Mouse (Mus musculus): ENCODE results near the gene Zfc3h1. TPM values are rescaled to one million over a fixed set of nuclear protein-coding genes. Genes with fewer than 3 reads are reported as not detected.

Gene Zfc3h1
- polyA plus RNA-seq, 1 experiment from 2014 or later, result 28.7 TPM

DNA sequence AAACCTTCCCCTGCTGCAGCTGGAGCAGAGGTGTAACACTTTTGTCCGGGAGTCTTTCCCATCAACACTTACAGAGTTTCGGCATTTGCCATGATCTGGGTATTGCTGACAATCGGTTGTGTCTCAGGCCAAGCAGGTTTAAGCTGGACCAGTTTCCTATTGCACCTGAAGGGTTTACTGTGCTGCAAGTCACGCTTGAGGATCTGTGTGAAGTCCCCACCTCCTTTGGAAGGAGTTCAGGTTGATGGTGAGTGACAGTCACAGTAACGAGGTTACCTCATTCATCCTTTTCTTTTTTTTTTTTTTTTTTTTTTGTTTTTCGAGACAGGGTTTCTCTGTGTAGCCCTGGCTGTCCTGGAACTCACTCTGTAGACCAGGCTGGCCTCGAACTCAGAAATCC lies 28.7 kb upstream of the Zfc3h1 start:
- 88% methylated on average over 6 of the region's 7 CpGs for WGBS
- H3K4me3 ChIP-seq (replicated peaks), result no peak overlapping the region

DNA sequence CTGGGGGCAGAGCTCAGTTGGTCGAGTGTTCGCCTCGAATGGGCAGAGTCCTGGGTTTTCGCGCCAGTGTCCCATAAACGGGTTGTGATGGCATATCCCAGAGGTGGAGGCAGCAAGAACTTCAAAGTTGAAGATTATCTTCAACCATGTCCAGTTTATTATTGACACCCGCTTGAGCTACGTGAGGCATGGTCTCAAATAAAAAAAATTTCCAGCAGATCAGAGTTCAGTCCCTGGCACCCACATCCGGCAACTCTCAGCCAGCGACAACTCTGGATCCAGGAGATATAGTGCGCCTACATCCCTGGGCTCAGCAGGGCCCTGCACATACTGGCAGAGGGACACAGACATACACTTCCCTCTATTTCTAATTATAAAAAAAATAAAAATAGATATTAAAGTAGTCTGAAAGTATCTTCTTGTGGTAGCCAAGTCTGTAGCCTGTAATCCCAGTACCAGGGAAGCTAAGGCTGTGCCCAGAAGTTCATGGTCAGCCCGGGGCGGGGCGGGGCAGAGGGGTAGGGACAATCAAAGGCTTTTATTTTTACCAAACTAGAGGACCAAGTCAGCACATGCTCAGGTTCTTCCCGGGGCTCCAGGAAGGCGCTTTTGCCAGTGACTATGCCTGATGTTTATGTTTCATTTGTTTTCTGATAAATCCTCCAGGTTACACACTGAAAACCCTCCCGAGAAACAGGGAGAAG lies 26.4 kb upstream of the Zfc3h1 start:
- WGBS, result 92% methylated on average over 17 of the region's 17 CpGs
- H3K4me3 ChIP-seq (replicated peaks), result no peak overlapping the region
- H3K9ac ChIP-seq (replicated peaks), result no peak overlapping the region
- no peaks in the 10 kb centered on the region for H3K9me3 ChIP-seq
- no peak overlapping the region for H3K4me2 ChIP-seq
- H3K27me3 ChIP-seq, result no peaks in the 10 kb centered on the region
- peaks cover 7% of the 10 kb centered on the region for H3K36me3 ChIP-seq
- H3K4me1 ChIP-seq (replicated peaks), result peaks cover 14% of the 10 kb centered on the region; the same call in 1 of the 2 replicates
- ATAC-seq (ENCODE audit: insufficient number of reproducible peaks, insufficient read depth, low FRiP score, low TSS enrichment, low read depth), result no peak
- H3K27ac ChIP-seq, result no peak overlapping the region

More for the DNA sequence above, 28.7 kb upstream of the Zfc3h1 start:
- Histone ChIP-seq H3K27ac (no peak overlapping the region), H3K4me2 (no peak overlapping the region), H3K4me1 (replicated peaks) (peaks cover 6% of the 10 kb centered on the region; the same call in 1 of the 2 replicates), H3K9ac (replicated peaks) (no peak overlapping the region), H3K27me3 (no peaks in the 10 kb centered on the region), H3K9me3 (no peaks in the 10 kb centered on the region), H3K36me3 (peaks cover 7% of the 10 kb centered on the region)
- no peak for ATAC-seq (ENCODE audit: insufficient number of reproducible peaks, insufficient read depth, low FRiP score, low TSS enrichment, low read depth)

DNA sequence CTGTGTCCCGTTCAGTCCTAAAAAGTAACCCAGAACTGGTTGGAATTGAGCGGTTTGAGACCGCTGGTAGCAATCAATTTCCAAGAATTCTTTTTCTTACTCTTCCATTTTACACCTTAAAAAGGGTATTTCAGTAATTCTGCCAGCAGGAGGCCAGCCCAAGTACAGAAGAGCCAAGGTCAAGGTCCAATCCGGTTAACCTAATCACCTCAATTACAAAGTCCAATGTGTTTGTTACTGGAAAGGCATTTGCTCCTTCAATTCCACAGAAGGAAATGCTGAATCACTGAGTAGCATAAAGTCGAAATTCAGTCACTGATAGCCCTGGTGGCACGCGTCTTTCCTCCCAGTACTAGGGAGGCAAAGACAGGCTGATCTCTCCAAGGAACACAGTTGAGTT lies 25.7 kb upstream of the Zfc3h1 start:
- Histone ChIP-seq H3K4me3 (replicated peaks) (no peak overlapping the region), H3K36me3 (peaks cover 7% of the 10 kb centered on the region), H3K9me3 (no peaks in the 10 kb centered on the region), H3K27ac (no peak overlapping the region), H3K4me1 (replicated peaks) (peaks cover 14% of the 10 kb centered on the region; the same call in 1 of the 2 replicates), H3K4me2 (no peak overlapping the region), H3K9ac (replicated peaks) (no peak overlapping the region), H3K27me3 (no peaks in the 10 kb centered on the region)
- WGBS, result 89% methylated on average over 7 of the region's 7 CpGs
- no peak for ATAC-seq (ENCODE audit: insufficient number of reproducible peaks, insufficient read depth, low FRiP score, low TSS enrichment, low read depth)

DNA sequence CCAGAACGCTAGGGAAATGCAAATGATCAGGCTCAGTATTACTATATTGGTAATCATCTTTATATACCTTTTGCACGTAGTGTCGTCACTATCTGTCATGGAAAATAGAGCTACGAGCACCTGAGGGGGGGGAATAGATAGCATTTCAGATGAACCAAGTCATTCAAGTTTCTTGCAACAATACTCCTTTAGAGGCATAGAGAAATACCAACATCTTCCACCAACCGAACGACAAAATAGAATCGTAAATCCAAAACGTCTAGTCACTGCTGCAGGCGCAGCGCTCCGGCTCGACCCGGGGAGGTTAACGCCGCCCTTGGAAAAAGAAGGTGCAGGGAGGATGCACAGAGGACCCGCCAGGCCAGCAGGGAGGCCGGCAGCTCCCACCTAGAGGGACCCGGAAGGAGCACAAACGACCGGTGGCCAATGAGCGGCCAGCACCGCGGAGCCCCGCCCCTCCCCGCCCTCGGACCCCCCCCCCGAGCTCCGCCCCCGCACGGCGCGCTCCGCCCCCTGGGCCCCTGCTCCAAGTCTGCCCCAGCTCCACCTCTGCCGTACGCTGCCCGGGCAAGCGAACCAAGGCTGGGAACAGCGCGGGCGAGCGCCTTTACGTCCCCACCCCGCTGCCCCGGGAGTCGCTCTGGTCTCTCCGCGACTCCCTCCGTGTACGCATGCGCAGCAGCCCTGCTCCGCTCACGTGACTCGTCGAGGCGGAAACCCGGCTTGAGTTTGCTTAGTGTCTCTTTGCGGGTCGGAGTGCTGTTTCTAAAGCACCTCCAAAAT lies 22.7 kb upstream of the Zfc3h1 start, which contains the start of gene Tmem19:
Gene Tmem19, minus strand, starts transcription at position 662 of the 783 bp plus-strand sequence.
- Histone ChIP-seq H3K4me1 (replicated peaks) (peaks cover 14% of the 10 kb centered on the region; the same call in 1 of the 2 replicates), H3K4me2 (peak within 1 kb of the TSS; percentile 68), H3K36me3 (peaks cover under 1% of the 10 kb centered on the region), H3K4me3 (replicated peaks) (peak within 1 kb of the TSS; percentile 54), H3K9ac (replicated peaks) (peak within 1 kb of the TSS; percentile 52), H3K27ac (peak within 1 kb of the TSS; percentile 91), H3K9me3 (no peaks in the 10 kb centered on the region), H3K27me3 (no peaks in the 10 kb centered on the region)
- peak; percentile 100 for ATAC-seq (ENCODE audit: insufficient number of reproducible peaks, insufficient read depth, low FRiP score, low TSS enrichment, low read depth)
- WGBS, result under 1% methylated on average over 51 of the region's 58 CpGs

- peak overlapping the region; percentile 68 for H3K4me2 ChIP-seq
- H3K36me3 ChIP-seq, result no peaks in the 10 kb centered on the region
- peak overlapping the region; percentile 54 for H3K4me3 ChIP-seq (replicated peaks)
- no peaks in the 10 kb centered on the region for H3K27me3 ChIP-seq
- peak; percentile 0; the same call in 1 of the 2 replicates for ATAC-seq (ENCODE audit: insufficient number of reproducible peaks, insufficient read depth, low FRiP score, low TSS enrichment, low read depth)
- peak overlapping the region; percentile 91 for H3K27ac ChIP-seq
- peaks cover 14% of the 10 kb centered on the region; the same call in 1 of the 2 replicates for H3K4me1 ChIP-seq (replicated peaks)
- 7% methylated on average over 9 of the region's 9 CpGs for WGBS
- H3K9ac ChIP-seq (replicated peaks), result peak overlapping the region; percentile 52
- no peaks in the 10 kb centered on the region for H3K9me3 ChIP-seq
Measured at GRCm38 (mm10) chr10:115362623-115362964, 22.2 kb upstream of the Zfc3h1 start.

DNA sequence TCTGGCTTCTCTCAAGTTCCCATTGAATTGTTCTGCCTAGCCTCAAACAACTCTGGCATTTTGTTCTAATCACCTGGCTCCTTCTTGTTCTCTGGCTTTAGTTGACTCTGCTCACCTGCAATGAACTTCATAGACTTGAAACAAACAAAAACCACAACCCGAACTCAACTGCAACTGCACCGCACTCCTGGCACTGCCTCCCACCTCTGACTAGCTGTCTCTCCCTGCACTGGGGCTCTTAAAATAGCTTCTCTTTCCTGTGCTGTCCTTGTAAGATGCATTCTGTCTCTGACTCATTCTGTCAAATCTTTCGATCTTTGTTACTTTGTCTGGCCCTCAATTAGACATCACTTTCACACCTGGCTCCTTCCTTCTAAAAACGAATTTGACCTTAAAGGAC lies 21.6 kb upstream of the Zfc3h1 start:
- H3K9ac ChIP-seq (replicated peaks), result no peak overlapping the region
- H3K27ac ChIP-seq, result no peak overlapping the region
- no peaks in the 10 kb centered on the region for H3K9me3 ChIP-seq
- H3K4me3 ChIP-seq (replicated peaks), result peak overlapping the region; percentile 54
- no peak for ATAC-seq (ENCODE audit: insufficient number of reproducible peaks, insufficient read depth, low FRiP score, low TSS enrichment, low read depth)
- H3K27me3 ChIP-seq, result no peaks in the 10 kb centered on the region
- H3K4me2 ChIP-seq, result peak overlapping the region; percentile 68
- 85% methylated on average over 4 of the region's 4 CpGs for WGBS
- no peaks in the 10 kb centered on the region for H3K36me3 ChIP-seq
- peaks cover 14% of the 10 kb centered on the region; the same call in 1 of the 2 replicates for H3K4me1 ChIP-seq (replicated peaks)

GRCm38 (mm10) chr10:115381506-115382084 lies 3.2 kb upstream of the Zfc3h1 start:
- Histone ChIP-seq H3K4me3 (replicated peaks) (no peak overlapping the region), H3K4me1 (replicated peaks) (peaks cover 18% of the 10 kb centered on the region), H3K36me3 (peaks cover 15% of the 10 kb centered on the region; the same call in 1 of the 2 replicates), H3K27ac (no peak overlapping the region), H3K27me3 (no peaks in the 10 kb centered on the region), H3K4me2 (no peak overlapping the region), H3K9ac (replicated peaks) (no peak overlapping the region), H3K9me3 (no peaks in the 10 kb centered on the region)
- WGBS, result 93% methylated on average over 2 of the region's 2 CpGs
- ATAC-seq (ENCODE audit: insufficient number of reproducible peaks, insufficient read depth, low FRiP score, low TSS enrichment, low read depth), result no peak

GRCm38 (mm10) chr10:115382846-115383643 lies 1.7 kb upstream of the Zfc3h1 start:
- 55% methylated on average over 12 of the region's 12 CpGs for WGBS
- H3K27ac ChIP-seq, result 0 out of 2 replicates have a peak overlapping the region, but pooled peaks have one; percentile 41

DNA sequence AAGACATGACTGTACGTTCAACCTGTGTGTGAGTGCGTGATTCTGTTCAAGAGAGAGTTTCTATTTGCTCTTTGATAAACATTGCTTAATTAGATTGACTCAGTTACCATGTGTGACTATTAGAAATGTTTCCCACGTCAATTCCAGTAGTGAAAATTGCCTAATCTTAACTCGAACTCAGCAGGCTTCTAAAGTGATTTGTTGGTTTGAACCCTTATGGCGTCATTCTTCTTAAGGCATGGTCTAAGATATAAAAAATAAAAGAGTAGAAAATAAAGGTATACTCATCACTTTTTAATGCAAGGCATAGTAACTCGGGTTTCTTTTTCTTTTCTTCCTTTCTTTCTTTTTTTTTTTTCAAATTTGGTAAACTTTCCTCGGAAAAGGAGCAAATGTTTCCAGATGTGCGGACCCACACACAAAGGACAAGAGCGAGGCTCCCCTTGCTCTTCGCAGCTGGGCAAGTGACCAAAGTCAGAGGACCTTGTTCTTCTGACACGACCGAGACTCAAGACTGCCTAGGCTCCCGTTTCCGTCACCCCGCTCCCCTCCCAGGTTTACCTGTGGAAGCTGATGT lies 1.0 kb upstream of the Zfc3h1 start:
- Histone ChIP-seq H3K4me2 (peak overlapping the region; percentile 76), H3K4me3 (replicated peaks) (peak overlapping the region; percentile 93), H3K36me3 (peaks cover 18% of the 10 kb centered on the region; the same call in 1 of the 2 replicates), H3K9ac (replicated peaks) (peak overlapping the region; percentile 82), H3K27me3 (no peaks in the 10 kb centered on the region), H3K9me3 (no peaks in the 10 kb centered on the region), H3K4me1 (replicated peaks) (peaks cover 32% of the 10 kb centered on the region), H3K27ac (peak overlapping the region; percentile 98)
- WGBS, result 3% methylated on average over 15 of the region's 15 CpGs
- no peak for ATAC-seq (ENCODE audit: insufficient number of reproducible peaks, insufficient read depth, low FRiP score, low TSS enrichment, low read depth)

More at GRCm38 (mm10) chr10:115382846-115383643, 1.7 kb upstream of the Zfc3h1 start:
- no peaks in the 10 kb centered on the region for H3K9me3 ChIP-seq
- H3K36me3 ChIP-seq, result peaks cover 15% of the 10 kb centered on the region; the same call in 1 of the 2 replicates
- H3K4me2 ChIP-seq, result peak overlapping the region; percentile 76
- no peaks in the 10 kb centered on the region for H3K27me3 ChIP-seq
- no peak for ATAC-seq (ENCODE audit: insufficient number of reproducible peaks, insufficient read depth, low FRiP score, low TSS enrichment, low read depth)
- peaks cover 26% of the 10 kb centered on the region for H3K4me1 ChIP-seq (replicated peaks)
- peak overlapping the region; percentile 82 for H3K9ac ChIP-seq (replicated peaks)
- H3K4me3 ChIP-seq (replicated peaks), result peak overlapping the region; percentile 93
